Mouse (Mus musculus) cerebellum, adult 11-12 months (tissue): Measurements from ENCODE around the gene Hras.

Experiments used
- DNase-seq: peaks from one replicate; pipeline ENCODE4 v3.0.0; 2022

Gene Hras

GRCm38 (mm10) chr7:141213605-141214235, 19.9 kb upstream of the Hras start, which contains the start of gene Lmntd2:
Gene Lmntd2 (minus strand): TSS chr7:141214080.
- no peak for DNase-seq

DNA sequence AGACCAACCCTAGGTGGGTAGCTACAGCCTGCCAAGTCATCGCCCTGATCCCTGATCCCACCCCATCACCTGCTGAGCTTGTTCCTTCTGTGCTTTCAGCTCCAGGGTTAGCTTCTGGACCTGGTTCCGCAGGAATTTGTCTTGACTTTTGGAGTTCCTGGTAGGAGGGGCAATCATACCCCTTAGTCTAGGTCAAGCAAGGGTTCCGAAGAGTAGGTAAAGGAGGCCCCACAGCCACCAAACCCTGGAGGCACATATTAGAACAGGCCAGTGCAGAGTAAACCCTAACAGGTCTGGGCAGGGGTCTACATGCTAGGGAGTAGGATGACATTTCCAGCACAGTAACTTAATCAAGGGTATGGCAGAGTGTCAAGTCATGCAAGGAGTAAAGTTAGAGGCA, 19.3 kb upstream of the Hras start:
- DNase-seq, result no peak

- no peak for DNase-seq
These were observed 16.9 kb upstream of the Hras start for GRCm38 (mm10) chr7:141210606-141211131.

- DNase-seq, result no peak
These were observed 16.3 kb upstream of the Hras start for GRCm38 (mm10) chr7:141210137-141210536.

GRCm38 (mm10) chr7:141209526-141209925, 15.7 kb upstream of the Hras start:
- DNase-seq, result no peak

DNA sequence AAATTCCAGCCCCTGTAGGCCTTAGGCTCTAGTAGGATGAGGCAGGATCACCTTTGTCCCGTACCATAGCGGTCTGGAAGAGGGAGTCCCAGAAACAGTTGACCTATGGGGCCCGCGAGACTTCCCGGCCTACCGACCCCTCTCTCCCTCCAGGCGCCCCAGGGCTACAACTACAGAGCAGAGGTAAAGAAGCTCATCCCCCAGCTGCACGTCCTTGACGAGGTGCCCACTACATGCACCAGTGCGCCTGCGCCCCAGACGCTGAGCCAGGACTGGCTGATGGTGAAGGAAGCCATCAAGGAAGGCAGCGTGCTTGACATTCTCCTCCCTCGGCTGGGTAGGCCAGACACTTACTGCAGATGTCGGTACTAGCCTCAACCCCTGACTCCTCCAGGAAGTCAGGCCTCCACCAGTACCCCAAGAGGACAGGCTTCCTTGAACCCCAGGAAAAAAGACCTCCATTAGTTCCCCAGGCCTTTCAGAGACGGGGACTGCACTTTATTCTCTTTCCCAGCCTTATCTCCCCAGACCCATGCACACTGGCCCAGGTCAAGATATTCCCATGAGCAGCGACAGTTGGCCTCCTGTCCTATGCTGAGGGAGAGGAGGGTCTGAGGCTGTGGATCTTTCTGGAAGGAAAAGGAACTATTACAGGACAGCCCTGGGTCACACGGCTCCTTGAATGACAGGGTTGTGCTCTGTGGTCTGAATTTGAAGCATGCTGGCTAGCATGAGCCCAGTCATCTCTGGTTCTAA, 12.6 kb upstream of the Hras start:
- no peak for DNase-seq

- no peak for DNase-seq
These were observed 11.7 kb upstream of the Hras start for GRCm38 (mm10) chr7:141205504-141205903.

DNA sequence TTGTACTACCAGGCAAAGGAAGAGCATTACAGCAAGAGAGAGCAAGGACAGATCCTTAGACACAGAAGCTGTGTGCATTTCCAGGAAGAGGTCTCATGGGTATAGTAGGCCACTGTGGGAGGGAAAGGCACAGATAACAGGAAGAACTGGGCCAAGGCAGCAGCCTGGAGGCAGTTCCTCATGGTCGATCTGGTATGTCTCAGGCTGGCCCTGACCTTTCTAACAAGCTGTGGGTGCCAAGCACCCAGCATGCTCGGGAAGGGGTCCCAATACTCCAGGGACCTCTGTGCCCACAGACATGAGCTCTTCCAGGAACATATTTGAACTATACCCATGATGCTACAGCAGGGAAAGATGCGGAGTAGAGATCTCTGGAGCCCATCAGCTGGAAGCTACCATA, 10.7 kb upstream of the Hras start:
- DNase-seq, result no peak

- DNase-seq, result no peak
These were observed 4.3 kb upstream of the Hras start for GRCm38 (mm10) chr7:141198121-141198520.

DNA sequence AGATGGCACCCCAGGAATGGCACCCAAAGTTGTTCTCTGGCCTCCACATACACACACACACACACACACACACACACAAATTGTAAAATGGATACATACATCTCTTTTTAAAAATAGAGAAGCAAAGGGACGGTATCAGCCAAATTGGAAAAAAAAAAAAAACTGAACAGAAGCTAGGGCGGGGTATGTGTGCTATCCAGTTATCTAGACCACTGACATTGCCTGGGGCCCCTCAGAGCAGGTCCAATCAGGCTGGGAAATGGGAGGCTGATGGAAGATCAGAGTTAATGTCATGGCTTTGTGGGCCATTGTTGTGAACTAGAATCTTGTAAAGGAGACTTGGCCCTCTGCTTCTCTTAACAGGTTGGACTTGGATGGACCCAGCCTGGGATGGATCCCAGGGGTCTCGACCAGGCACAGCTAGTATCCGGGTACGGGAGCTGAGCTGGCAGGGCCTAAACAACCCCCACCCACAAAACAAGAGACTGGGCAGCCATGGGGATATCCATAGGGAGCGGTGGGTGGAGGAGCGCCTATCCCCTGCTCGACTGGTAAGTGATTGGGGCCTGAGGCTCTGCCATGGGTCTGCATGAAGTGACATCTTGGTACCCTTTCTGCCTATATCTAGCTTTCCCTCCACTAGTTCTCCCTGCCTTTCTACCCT, 2.9 kb upstream of the Hras start:
- no peak for DNase-seq

GRCm38 (mm10) chr7:141195754-141196153, 1.9 kb upstream of the Hras start:
- no peak for DNase-seq

DNA sequence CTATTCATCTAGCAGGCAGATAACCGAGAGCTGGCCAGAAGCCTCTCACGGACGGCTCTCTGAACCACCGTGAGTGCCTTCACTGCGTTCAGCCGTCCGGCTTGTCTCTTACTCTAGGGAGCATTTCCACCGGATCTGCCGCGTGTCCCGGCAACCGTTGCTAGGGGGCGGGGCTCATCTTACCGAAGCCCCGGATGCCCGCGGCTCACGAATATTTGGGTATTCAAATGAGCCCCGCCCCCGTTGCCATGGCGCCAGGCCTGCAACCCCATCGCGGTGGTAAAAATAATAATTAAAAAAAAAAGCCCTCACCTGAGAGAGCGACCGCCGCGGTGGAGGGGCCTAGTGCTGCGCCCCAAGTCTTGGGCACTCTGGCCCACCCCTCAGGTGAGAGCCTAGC, 1.0 kb upstream of the Hras start:
- peak; percentile 80 for DNase-seq

- DNase-seq, result no peak
These were observed 604 bp upstream of the Hras start for GRCm38 (mm10) chr7:141194409-141194808.

DNA sequence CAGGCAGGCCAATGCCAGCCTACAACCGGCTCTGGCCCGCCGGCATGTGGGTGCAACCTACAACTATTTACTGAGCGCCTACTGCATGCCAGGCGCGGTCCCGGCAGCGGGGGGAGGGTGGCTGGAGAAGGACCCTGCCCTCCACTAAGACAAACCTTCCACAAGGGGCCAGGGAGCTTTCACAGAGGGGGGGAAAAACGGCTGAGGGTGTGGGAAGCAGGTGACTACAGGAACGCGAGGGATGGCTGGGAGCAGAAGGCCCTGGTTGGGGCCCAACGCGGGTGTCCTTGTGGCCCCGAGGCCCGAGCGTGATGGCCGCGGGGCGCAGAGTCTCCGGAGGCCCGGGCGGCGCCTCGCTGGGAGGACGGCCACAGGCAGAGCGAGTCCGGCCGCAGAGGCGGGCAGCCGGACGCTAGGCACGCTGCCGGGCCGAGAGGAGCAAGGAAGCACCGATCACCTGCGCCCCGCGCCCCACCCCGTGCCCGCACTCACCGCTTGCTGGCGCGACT, 403 bp downstream of the Hras start:
- peak; percentile 66 for DNase-seq

GRCm38 (mm10) chr7:141192776-141193347, 943 bp downstream of the Hras start:
- peak; percentile 58 for DNase-seq

DNA sequence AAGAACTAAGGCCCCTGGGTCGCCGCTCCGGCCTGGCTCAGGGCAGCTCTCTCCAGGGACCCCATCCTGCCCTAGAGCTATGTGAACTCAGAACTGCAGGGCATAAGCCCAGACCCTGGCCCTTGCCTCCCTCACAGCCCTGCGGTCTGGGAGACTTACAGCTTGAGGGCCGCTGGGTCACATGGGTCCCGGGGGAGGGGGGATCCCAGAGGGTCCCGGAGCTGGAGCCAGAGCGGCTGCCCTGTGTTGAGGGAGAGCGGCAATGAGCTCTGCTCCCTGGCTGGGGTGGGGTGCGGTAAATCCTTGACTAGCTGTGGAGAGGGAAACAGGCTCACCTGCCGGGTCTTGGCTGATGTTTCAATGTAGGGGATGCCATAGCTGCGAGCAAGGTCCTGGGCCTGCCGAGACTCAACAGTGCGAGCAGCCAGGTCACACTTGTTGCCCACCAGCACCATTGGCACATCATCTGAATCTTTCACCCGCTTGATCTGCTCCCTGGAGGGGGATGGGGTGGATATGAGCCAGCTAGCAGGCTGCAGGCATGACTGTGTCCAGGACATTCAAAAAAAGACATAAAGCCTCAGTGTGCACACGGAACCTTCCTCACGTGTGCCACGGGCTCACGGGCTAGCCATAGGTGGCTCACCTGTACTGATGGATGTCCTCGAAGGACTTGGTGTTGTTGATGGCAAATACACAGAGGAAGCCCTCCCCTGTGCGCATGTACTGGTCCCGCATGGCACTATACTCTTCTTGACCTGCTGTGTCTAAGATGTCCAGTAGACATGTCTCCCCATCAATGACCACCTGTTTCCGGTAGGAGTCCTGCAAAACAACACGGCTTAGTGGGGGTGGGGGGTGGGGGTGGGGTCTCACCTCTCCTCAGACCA, 1.8 kb downstream of the Hras start:
- DNase-seq, result peak; percentile 56

GRCm38 (mm10) chr7:141191036-141191435, 2.8 kb downstream of the Hras start:
- DNase-seq, result no peak

GRCm38 (mm10) chr7:141190220-141190619, 3.6 kb downstream of the Hras start:
- DNase-seq, result no peak

- DNase-seq, result no peak
These were observed 5.1 kb downstream of the Hras start for GRCm38 (mm10) chr7:141188733-141189132.

GRCm38 (mm10) chr7:141188194-141188593, 5.6 kb downstream of the Hras start:
- DNase-seq, result no peak

GRCm38 (mm10) chr7:141176173-141176572, 17.6 kb downstream of the Hras start:
- DNase-seq, result peak; percentile 77

DNA sequence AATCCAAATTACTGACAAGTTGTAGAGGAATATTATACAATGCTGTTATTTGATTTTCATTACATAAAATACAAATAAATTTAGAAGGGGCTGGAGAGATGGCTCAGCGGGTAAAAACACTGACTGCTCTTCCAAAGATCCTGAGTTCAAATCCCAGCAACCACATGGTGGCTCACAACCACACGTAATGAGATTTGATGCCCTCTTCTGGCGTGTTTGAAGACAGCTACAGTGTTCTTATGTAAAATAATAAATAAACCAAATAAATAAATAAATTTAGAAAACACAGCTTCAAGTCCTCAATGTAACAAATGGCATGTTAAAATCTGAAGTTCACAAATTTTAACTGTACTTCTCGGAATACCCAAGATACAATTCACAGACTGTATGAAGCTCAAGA, 18.7 kb downstream of the Hras start:
- DNase-seq, result no peak
